Mouse (Mus musculus): ENCODE results near the gene Slco4a1. TPM values are rescaled to one million over a fixed set of nuclear protein-coding genes. Genes with fewer than 3 reads are reported as not detected.

Gene Slco4a1
- total RNA-seq, 1 experiment: 14.7 TPM

- DNase-seq (ENCODE audit: low read depth, low spot score): no peak
- Histone ChIP-seq H3K9me3 (ENCODE audit: control insufficient read depth, insufficient read depth, low read depth, low read length) (no peaks in the 10 kb centered on the region), H3K9ac (ENCODE audit: insufficient read depth, low read depth, low read length, poor library complexity, severe bottlenecking) (no peak overlapping the region), H3K4me1 (ENCODE audit: control insufficient read depth in 2 of 2, insufficient read depth in 2 of 2, low read length in 2 of 2, poor library complexity in 1 of 2) (peaks cover 0 to 9% of the 10 kb centered on the region in 2 experiments; a peak in 2 of 4 replicates), H3K4me3 (ENCODE audit: insufficient read depth in 1 of 2, low read depth in 1 of 2, low read length in 2 of 2, poor library complexity in 1 of 2, severe bottlenecking in 1 of 2) (no peak overlapping the region), H3K36me3 (ENCODE audit: control insufficient read depth, insufficient read depth, low read length, poor library complexity, severe bottlenecking) (no peaks in the 10 kb centered on the region), H3K27ac (ENCODE audit: insufficient read depth, low read depth, low read length, poor library complexity, severe bottlenecking) (no peak overlapping the region)
- in situ Hi-C loops (cut with MboI; ENCODE audit: low sequenced_read_pairs in 2 of 2, unreplicated experiment in 2 of 2): no loop called here
- TF ChIP-seq CHD2 (IDR thresholded peaks at IDR 0.05; ENCODE audit: low read depth, low read length) (no peak), MAFK (IDR thresholded peaks at IDR 0.05; ENCODE audit: insufficient read depth, low read depth, low read length) (no peak), HCFC1 (IDR thresholded peaks at IDR 0.05; ENCODE audit: borderline replicate concordance, insufficient read depth, low read length) (no peak), ZNF384 (IDR thresholded peaks at IDR 0.05; ENCODE audit: low read depth, low read length) (no peak), ZC3H11A (IDR thresholded peaks at IDR 0.05; ENCODE audit: borderline replicate concordance, low read depth, low read length) (no peak)
These were observed 15.3 kb upstream of the Slco4a1 start for GRCm38 (mm10) chr2:180440596-180441332.

- DNase-seq (ENCODE audit: low read depth, low spot score): no peak
- TF ChIP-seq CHD2 (IDR thresholded peaks at IDR 0.05; ENCODE audit: low read depth, low read length): no peak
- no peak for TF ChIP-seq ZNF384 (IDR thresholded peaks at IDR 0.05; ENCODE audit: low read depth, low read length)
- no peak for TF ChIP-seq MAFK (IDR thresholded peaks at IDR 0.05; ENCODE audit: insufficient read depth, low read depth, low read length)
- no peak for TF ChIP-seq ZC3H11A (IDR thresholded peaks at IDR 0.05; ENCODE audit: borderline replicate concordance, low read depth, low read length)
- TF ChIP-seq HCFC1 (IDR thresholded peaks at IDR 0.05; ENCODE audit: borderline replicate concordance, insufficient read depth, low read length): no peak
- no peak overlapping the region for H3K4me3 ChIP-seq (ENCODE audit: insufficient read depth in 1 of 2, low read depth in 1 of 2, low read length in 2 of 2, poor library complexity in 1 of 2, severe bottlenecking in 1 of 2)
- H3K9me3 ChIP-seq (ENCODE audit: control insufficient read depth, insufficient read depth, low read depth, low read length): no peaks in the 10 kb centered on the region
- no peak overlapping the region for H3K9ac ChIP-seq (ENCODE audit: insufficient read depth, low read depth, low read length, poor library complexity, severe bottlenecking)
- in situ Hi-C loops (cut with MboI; ENCODE audit: low sequenced_read_pairs in 2 of 2, unreplicated experiment in 2 of 2): no loop called here
- H3K36me3 ChIP-seq (ENCODE audit: control insufficient read depth, insufficient read depth, low read length, poor library complexity, severe bottlenecking): no peaks in the 10 kb centered on the region
- H3K4me1 ChIP-seq (ENCODE audit: control insufficient read depth in 2 of 2, insufficient read depth in 2 of 2, low read length in 2 of 2, poor library complexity in 1 of 2): peaks cover 0 to 9% of the 10 kb centered on the region in 2 experiments; a peak in 2 of 4 replicates
- H3K27ac ChIP-seq (ENCODE audit: insufficient read depth, low read depth, low read length, poor library complexity, severe bottlenecking): no peak overlapping the region
These were observed 14.0 kb upstream of the Slco4a1 start for GRCm38 (mm10) chr2:180442061-180442460.

GRCm38 (mm10) chr2:180443861-180444260 lies 12.2 kb upstream of the Slco4a1 start:
- H3K9ac ChIP-seq (ENCODE audit: insufficient read depth, low read depth, low read length, poor library complexity, severe bottlenecking): no peak overlapping the region
- H3K36me3 ChIP-seq (ENCODE audit: control insufficient read depth, insufficient read depth, low read length, poor library complexity, severe bottlenecking): no peaks in the 10 kb centered on the region
- no peak overlapping the region for H3K27ac ChIP-seq (ENCODE audit: insufficient read depth, low read depth, low read length, poor library complexity, severe bottlenecking)
- in situ Hi-C loops (cut with MboI; ENCODE audit: low sequenced_read_pairs in 2 of 2, unreplicated experiment in 2 of 2): no loop called here
- peaks cover 0 to 9% of the 10 kb centered on the region in 2 experiments; a peak in 2 of 4 replicates for H3K4me1 ChIP-seq (ENCODE audit: control insufficient read depth in 2 of 2, insufficient read depth in 2 of 2, low read length in 2 of 2, poor library complexity in 1 of 2)
- H3K9me3 ChIP-seq (ENCODE audit: control insufficient read depth, insufficient read depth, low read depth, low read length): no peaks in the 10 kb centered on the region
- no peak overlapping the region for H3K4me3 ChIP-seq (ENCODE audit: insufficient read depth in 1 of 2, low read depth in 1 of 2, low read length in 2 of 2, poor library complexity in 1 of 2, severe bottlenecking in 1 of 2)
- DNase-seq (ENCODE audit: low read depth, low spot score): no peak
- TF ChIP-seq CHD2 (IDR thresholded peaks at IDR 0.05; ENCODE audit: low read depth, low read length): no peak
- TF ChIP-seq ZNF384 (IDR thresholded peaks at IDR 0.05; ENCODE audit: low read depth, low read length): no peak
- no peak for TF ChIP-seq ZC3H11A (IDR thresholded peaks at IDR 0.05; ENCODE audit: borderline replicate concordance, low read depth, low read length)
- TF ChIP-seq MAFK (IDR thresholded peaks at IDR 0.05; ENCODE audit: insufficient read depth, low read depth, low read length): no peak

GRCm38 (mm10) chr2:180444957-180445785 lies 10.9 kb upstream of the Slco4a1 start:
- no peak for TF ChIP-seq ZC3H11A (IDR thresholded peaks at IDR 0.05; ENCODE audit: borderline replicate concordance, low read depth, low read length)
- no peak for TF ChIP-seq HCFC1 (IDR thresholded peaks at IDR 0.05; ENCODE audit: borderline replicate concordance, insufficient read depth, low read length)
- no peak for TF ChIP-seq CHD2 (IDR thresholded peaks at IDR 0.05; ENCODE audit: low read depth, low read length)
- no peak for TF ChIP-seq ZNF384 (IDR thresholded peaks at IDR 0.05; ENCODE audit: low read depth, low read length)
- no peak for TF ChIP-seq MAFK (IDR thresholded peaks at IDR 0.05; ENCODE audit: insufficient read depth, low read depth, low read length)
- Histone ChIP-seq H3K9ac (ENCODE audit: insufficient read depth, low read depth, low read length, poor library complexity, severe bottlenecking) (no peak overlapping the region), H3K4me1 (ENCODE audit: control insufficient read depth in 2 of 2, insufficient read depth in 2 of 2, low read length in 2 of 2, poor library complexity in 1 of 2) (peaks cover 0 to 9% of the 10 kb centered on the region in 2 experiments; a peak in 2 of 4 replicates), H3K27ac (ENCODE audit: insufficient read depth, low read depth, low read length, poor library complexity, severe bottlenecking) (no peak overlapping the region), H3K9me3 (ENCODE audit: control insufficient read depth, insufficient read depth, low read depth, low read length) (no peaks in the 10 kb centered on the region), H3K4me3 (ENCODE audit: insufficient read depth in 1 of 2, low read depth in 1 of 2, low read length in 2 of 2, poor library complexity in 1 of 2, severe bottlenecking in 1 of 2) (no peak overlapping the region), H3K36me3 (ENCODE audit: control insufficient read depth, insufficient read depth, low read length, poor library complexity, severe bottlenecking) (no peaks in the 10 kb centered on the region)
- in situ Hi-C loops (cut with MboI; ENCODE audit: low sequenced_read_pairs in 2 of 2, unreplicated experiment in 2 of 2): no loop called here
- no peak for DNase-seq (ENCODE audit: low read depth, low spot score)

Measured in ES-E14 (cell line).